Mouse (Mus musculus) ES-E14 (cell line): Measurements from ENCODE around the gene Actr3. TPM values are rescaled to one million over a fixed set of nuclear protein-coding genes. Genes with fewer than 3 reads are reported as not detected.
"Not testable (repeated sequence)": the region's sequence is repeated elsewhere in the genome, so short reads cannot be mapped to it uniquely, and the experiment has no call there.

ENCODE experiments used
- DNase-seq: peaks from one replicate; pipeline ENCODE4 v3.0.0-alpha.2; 2013; ENCODE audit warnings: low read depth, low spot score
- H3K27ac ChIP-seq: 2 replicates; pipeline ENCODE4 v1.5.1; 2012; ENCODE audit warnings: low read depth, mild to moderate bottlenecking, low read length, moderate library complexity, mixed read lengths; ENCODE audit not compliant: poor library complexity, insufficient read depth, severe bottlenecking
- H3K36me3 ChIP-seq: 2 replicates; pipeline ENCODE4 v1.6.1; 2012; ENCODE audit warnings: mild to moderate bottlenecking, low read length, moderate library complexity, mixed read lengths; ENCODE audit not compliant: control insufficient read depth, poor library complexity, insufficient read depth, severe bottlenecking
- H3K4me1 ChIP-seq, 2 experiments: fragments of 150-350 bp in 1 of 2; sonication (generic) in 1 of 2; 2 replicates each; pipeline ENCODE4 v1.6.1; 2012; ENCODE audit warnings: low read length in 2 of 2, mild to moderate bottlenecking in 1 of 2, mixed read lengths in 1 of 2; ENCODE audit not compliant: control insufficient read depth in 2 of 2, insufficient read depth in 2 of 2, poor library complexity in 1 of 2
- H3K4me3 ChIP-seq, 2 experiments: fragments of 150-350 bp in 1 of 2; sonication (generic) in 1 of 2; 2 replicates each; pipeline ENCODE4 v1.5.1; 2012; ENCODE audit warnings: low read length in 2 of 2, low read depth in 1 of 2, mild to moderate bottlenecking in 1 of 2, mixed read lengths in 1 of 2; ENCODE audit not compliant: insufficient read depth in 1 of 2, poor library complexity in 1 of 2, severe bottlenecking in 1 of 2
- H3K9ac ChIP-seq: 2 replicates; pipeline ENCODE4 v1.6.1; 2012; ENCODE audit warnings: low read depth, mild to moderate bottlenecking, low read length, mixed read lengths; ENCODE audit not compliant: poor library complexity, insufficient read depth, severe bottlenecking
- H3K9me3 ChIP-seq: fragments of 150-350 bp; sonication (generic); 2 replicates; pipeline ENCODE4 v1.6.1; 2012; ENCODE audit warnings: low read depth, mild to moderate bottlenecking, low read length; ENCODE audit not compliant: control insufficient read depth, insufficient read depth
- CHD2 ChIP-seq: IDR thresholded peaks from 2 replicates; pipeline ENCODE4 v1.6.1; 2014; ENCODE audit warnings: mild to moderate bottlenecking, low read depth, low read length, inconsistent platforms
- HCFC1 ChIP-seq: IDR thresholded peaks from 2 replicates; pipeline ENCODE4 v1.6.1; 2012; ENCODE audit warnings: low read length, inconsistent platforms, borderline replicate concordance; ENCODE audit not compliant: insufficient read depth
- MAFK ChIP-seq: IDR thresholded peaks from 2 replicates; pipeline ENCODE4 v1.6.1; 2014; ENCODE audit warnings: mild to moderate bottlenecking, low read depth, low read length, inconsistent platforms; ENCODE audit not compliant: insufficient read depth
- ZC3H11A ChIP-seq: IDR thresholded peaks from 2 replicates; pipeline ENCODE4 v1.6.1; 2012; ENCODE audit warnings: low read depth, mild to moderate bottlenecking, inconsistent platforms, low read length, borderline replicate concordance
- ZNF384 ChIP-seq: IDR thresholded peaks from 2 replicates; pipeline ENCODE4 v1.6.1; 2012; ENCODE audit warnings: low read depth, low read length, inconsistent platforms
- in situ Hi-C, 2 experiments: fragments of 600-800 bp; cut with MboI; formaldehyde crosslinking; loops; one replicate each; pipeline ENCODE4 v1.15.1; 2025; ENCODE audit warnings: low sequenced_read_pairs in 2 of 2, inconsistent platforms in 1 of 2; ENCODE audit not compliant: unreplicated experiment in 2 of 2
- total RNA-seq: library from RNA; depleted of rRNA; stranded (reverse); fragments of 300-350 nt; gene quantifications from 2 replicates; pipeline ENCODE4 v1.2.3, GENCODE M21; 2012

Actr3 gene
- total RNA-seq, 1 experiment = 159 TPM

DNA sequence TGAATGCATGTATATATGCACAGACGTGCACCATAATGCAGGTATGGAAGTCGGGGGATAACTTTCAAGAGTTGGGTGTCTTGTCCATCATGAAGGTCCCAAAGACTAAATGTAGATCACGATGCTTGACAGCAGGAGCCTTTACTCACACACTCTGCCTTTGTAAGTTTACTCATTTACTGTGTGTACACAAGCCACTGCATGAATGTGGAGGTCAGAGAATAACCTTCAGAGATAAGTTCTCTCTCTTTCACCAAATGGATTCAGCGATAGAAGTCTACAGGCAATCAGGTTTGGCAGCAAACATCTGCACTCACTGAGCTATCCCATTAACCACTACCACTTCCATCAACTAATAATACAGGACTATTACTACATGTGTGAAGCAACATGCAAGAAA is 16.8 kb downstream of the Actr3 start:
- Histone ChIP-seq H3K4me3 (no peak overlapping the region), H3K4me1 (no peaks in the 10 kb centered on the region), H3K9me3 (no peaks in the 10 kb centered on the region), H3K9ac (no peak overlapping the region), H3K36me3 (no peaks in the 10 kb centered on the region; the same call in 1 of the 2 replicates), H3K27ac (no peak overlapping the region)
- in situ Hi-C loops = no loop called here
- TF ChIP-seq MAFK (no peak), CHD2 (no peak), ZNF384 (no peak), HCFC1 (no peak), ZC3H11A (no peak)
- no peak for DNase-seq

DNA sequence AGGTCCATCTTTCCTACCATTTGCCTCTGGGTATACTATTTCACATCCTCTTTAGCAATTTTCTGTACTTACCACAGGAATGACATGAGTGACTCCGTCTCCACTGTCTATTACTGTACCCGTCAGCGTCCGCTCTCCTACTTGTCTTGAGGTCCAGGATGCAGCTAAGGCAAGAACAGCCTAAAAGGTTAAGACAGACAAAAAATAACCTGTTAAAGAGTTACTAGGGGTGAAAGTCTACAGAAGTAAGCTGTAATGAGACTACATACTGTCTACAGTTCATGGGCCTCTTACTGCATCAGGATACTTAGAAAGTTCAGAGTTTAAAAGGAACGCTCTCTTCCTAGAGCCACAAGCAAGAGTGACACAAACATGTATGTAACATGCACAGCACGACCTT is 28.3 kb downstream of the Actr3 start:
- no peak overlapping the region for H3K27ac ChIP-seq
- DNase-seq = no peak
- H3K4me1 ChIP-seq = no peaks in the 10 kb centered on the region
- TF ChIP-seq CHD2 (no peak), ZC3H11A (no peak), ZNF384 (no peak), HCFC1 (no peak), MAFK (no peak)
- peaks cover 3% of the 10 kb centered on the region; the same call in 1 of the 2 replicates for H3K36me3 ChIP-seq
- H3K9me3 ChIP-seq = no peaks in the 10 kb centered on the region
- H3K4me3 ChIP-seq = no peak overlapping the region
- H3K9ac ChIP-seq = no peak overlapping the region
- in situ Hi-C loops = no loop called here

DNA sequence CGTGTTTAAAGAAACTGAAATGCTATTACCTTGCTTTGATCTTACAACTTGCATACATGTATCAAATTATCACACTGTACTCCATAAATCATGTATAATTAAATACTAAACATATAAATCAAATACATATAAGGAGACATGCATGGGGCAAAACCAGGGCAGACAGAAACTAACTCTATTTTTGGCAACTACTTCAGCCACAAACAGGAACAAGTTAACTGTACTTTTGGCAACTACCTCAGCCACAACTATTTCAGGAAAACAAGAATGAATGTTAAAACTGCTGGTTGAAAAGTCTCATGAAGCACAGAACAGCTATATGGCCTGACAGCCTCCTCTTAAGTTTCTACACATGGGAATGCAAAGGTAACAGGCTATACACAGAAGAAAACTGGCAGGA is 40.1 kb downstream of the Actr3 start:
- in situ Hi-C loops = no loop called here
- no peak for TF ChIP-seq ZNF384
- TF ChIP-seq ZC3H11A = no peak
- TF ChIP-seq CHD2 = no peak
- no peak for TF ChIP-seq MAFK
- no peak for TF ChIP-seq HCFC1
- no peak overlapping the region for H3K27ac ChIP-seq
- H3K36me3 ChIP-seq = peaks cover 9% of the 10 kb centered on the region
- no peaks in the 10 kb centered on the region for H3K4me1 ChIP-seq
- no peak overlapping the region for H3K9ac ChIP-seq
- no peaks in the 10 kb centered on the region for H3K9me3 ChIP-seq
- DNase-seq = no peak
- no peak overlapping the region for H3K4me3 ChIP-seq

DNA sequence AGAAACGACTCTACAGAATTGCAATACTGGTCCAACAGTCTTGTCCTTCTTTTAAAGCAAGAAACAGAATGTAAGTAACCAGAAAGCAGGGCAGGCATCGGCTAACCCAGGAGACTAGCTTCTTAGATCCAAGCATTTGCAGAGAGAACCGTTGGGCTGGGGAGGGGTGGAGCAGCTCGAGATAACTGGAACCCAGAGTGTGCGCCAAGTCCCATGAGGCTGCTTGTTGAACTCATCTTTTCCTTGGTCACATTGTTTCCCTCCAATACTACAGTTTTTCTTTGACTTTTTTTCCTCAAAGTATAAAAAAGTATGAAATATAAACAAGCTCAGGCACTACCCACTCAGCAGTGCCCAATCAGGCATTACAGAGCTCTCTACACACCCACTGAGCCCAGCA is 42.2 kb downstream of the Actr3 start:
- H3K36me3 ChIP-seq, in situ Hi-C loops: not testable (repeated sequence)

DNA sequence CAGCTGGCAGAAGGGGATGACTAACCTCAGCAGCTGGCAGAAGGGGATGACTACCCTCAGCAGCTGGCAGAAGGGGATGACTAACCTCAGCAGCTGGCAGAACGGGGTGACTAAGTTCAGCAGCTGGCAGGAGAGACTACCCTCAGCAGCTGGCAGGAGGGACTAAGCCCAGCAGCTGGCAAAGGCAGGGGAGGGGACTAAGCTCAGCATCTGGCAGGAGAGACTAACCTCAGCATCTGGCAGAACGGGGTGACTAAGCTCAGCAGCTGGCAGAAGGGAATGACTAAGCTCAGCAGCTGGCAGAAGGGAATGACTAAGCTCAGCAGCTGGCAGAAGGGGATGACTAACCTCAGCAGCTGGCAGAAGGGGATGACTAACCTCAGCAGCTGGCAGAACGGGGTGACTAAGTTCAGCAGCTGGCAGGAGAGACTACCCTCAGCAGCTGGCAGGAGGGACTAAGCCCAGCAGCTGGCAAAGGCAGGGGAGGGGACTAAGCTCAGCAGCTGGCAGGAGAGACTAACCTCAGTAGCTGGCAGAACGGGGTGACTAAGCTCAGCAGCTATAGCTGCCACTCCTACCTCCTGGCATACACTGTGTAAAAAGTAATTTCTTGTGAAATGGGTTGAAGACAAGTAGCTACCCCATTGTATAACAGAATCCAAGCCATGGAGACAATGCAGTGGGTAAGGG is 45.3 kb downstream of the Actr3 start:
- H3K36me3 ChIP-seq, H3K27ac ChIP-seq, DNase-seq, H3K9ac ChIP-seq, H3K9me3 ChIP-seq, in situ Hi-C loops, H3K4me1 ChIP-seq, H3K4me3 ChIP-seq: not testable (repeated sequence)

More for the DNA sequence above, 42.2 kb downstream of the Actr3 start:
- not testable (repeated sequence) for H3K27ac ChIP-seq, H3K9ac ChIP-seq, H3K9me3 ChIP-seq, H3K4me1 ChIP-seq, H3K4me3 ChIP-seq, DNase-seq

GRCm38 (mm10) chr1:125389634-125390033 is 45.9 kb downstream of the Actr3 start:
- H3K9me3 ChIP-seq, H3K4me1 ChIP-seq, in situ Hi-C loops, H3K27ac ChIP-seq, H3K4me3 ChIP-seq, H3K9ac ChIP-seq, H3K36me3 ChIP-seq, DNase-seq: not testable (repeated sequence)
